Mouse (Mus musculus) thymus, postnatal 0 days (tissue): Measurements from ENCODE around the gene Nagpa. TPM values are rescaled to one million over a fixed set of nuclear protein-coding genes. Genes with fewer than 3 reads are reported as not detected.
"Not testable (repeated sequence)": the region's sequence is repeated elsewhere in the genome, so short reads cannot be mapped to it uniquely, and the experiment has no call there.

Source experiments
- DNase-seq: peaks from one replicate; pipeline ENCODE4 v3.0.0-alpha.2; 2015; ENCODE audit warnings: low spot score
- polyA plus RNA-seq: library from polyadenylated mRNA; unstranded; fragments of >200 nt; fragmentation: Nextera tagmentation; extraction: Ambion mirVana; gene quantifications from 2 replicates; pipeline ENCODE4 v1.2.1, GENCODE M21; 2015

The Nagpa gene
- 16.3 and 18.0 TPM in 2 replicates for polyA plus RNA-seq

- peak; percentile 83 for DNase-seq
Observed at GRCm38 (mm10) chr16:5203668-5204433, at the start of gene Nagpa. TSS of gene Nagpa (minus strand) at chr16:5204012.

GRCm38 (mm10) chr16:5252260-5252659 is 48.4 kb upstream of the Nagpa start:
- no peak for DNase-seq

GRCm38 (mm10) chr16:5250891-5251290 is 47.1 kb upstream of the Nagpa start:
- DNase-seq = no peak

GRCm38 (mm10) chr16:5244411-5244810 is 40.6 kb upstream of the Nagpa start:
- peak; percentile 43 for DNase-seq

GRCm38 (mm10) chr16:5242882-5243281 is 39.1 kb upstream of the Nagpa start:
- no peak for DNase-seq

- DNase-seq = no peak
Observed at GRCm38 (mm10) chr16:5242355-5242754, 38.5 kb upstream of the Nagpa start.

GRCm38 (mm10) chr16:5233418-5234313 is 29.9 kb upstream of the Nagpa start, which contains the start of gene Alg1:
TSS of gene Alg1 (plus strand) at chr16:5233621.
- peak; percentile 92 for DNase-seq

- no peak for DNase-seq
Observed at GRCm38 (mm10) chr16:5232982-5233381, 29.2 kb upstream of the Nagpa start.

GRCm38 (mm10) chr16:5228103-5228502 is 24.3 kb upstream of the Nagpa start:
- not testable (repeated sequence) for DNase-seq

- not testable (repeated sequence) for DNase-seq
Observed at GRCm38 (mm10) chr16:5227501-5227900, 23.7 kb upstream of the Nagpa start.

GRCm38 (mm10) chr16:5226534-5226933 is 22.7 kb upstream of the Nagpa start:
- not testable (repeated sequence) for DNase-seq

- no peak for DNase-seq
Observed at GRCm38 (mm10) chr16:5222140-5222539, 18.3 kb upstream of the Nagpa start, which contains the start of gene AU021092. TSS of gene AU021092 (minus strand) at chr16:5222299.

GRCm38 (mm10) chr16:5221403-5221802 is 17.6 kb upstream of the Nagpa start:
- DNase-seq = no peak

GRCm38 (mm10) chr16:5217341-5218133 is 13.7 kb upstream of the Nagpa start:
- DNase-seq = no peak

- DNase-seq = no peak
Observed at GRCm38 (mm10) chr16:5216686-5217085, 12.9 kb upstream of the Nagpa start.

- DNase-seq = no peak
Observed at GRCm38 (mm10) chr16:5214126-5214525, 10.3 kb upstream of the Nagpa start.

- DNase-seq = no peak
Observed at GRCm38 (mm10) chr16:5212150-5212549, 8.3 kb upstream of the Nagpa start.

- DNase-seq = no peak
Observed at GRCm38 (mm10) chr16:5210365-5210764, 6.6 kb upstream of the Nagpa start.

- DNase-seq = no peak
Observed at GRCm38 (mm10) chr16:5206051-5206450, 2.2 kb upstream of the Nagpa start.

GRCm38 (mm10) chr16:5205431-5205970 is 1.7 kb upstream of the Nagpa start:
- DNase-seq = no peak

- DNase-seq = peak; percentile 31
Observed at GRCm38 (mm10) chr16:5203200-5203599, 612 bp downstream of the Nagpa start.
